Mouse (Mus musculus): ENCODE measurements around the gene Lhpp. TPM values are rescaled to one million over a fixed set of nuclear protein-coding genes. Genes with fewer than 3 reads are reported as not detected.

The Lhpp gene
- total and polyA plus RNA-seq, 2 experiments from 2014 or later: 22.9 to 40.1 TPM

GRCm38 (mm10) chr7:132646514-132646913 lies 36.1 kb downstream of the Lhpp start:
- Histone ChIP-seq H3K27me3 (ENCODE audit: control insufficient read depth, insufficient read depth, low read length) (no peaks in the 10 kb centered on the region), H3K27ac (ENCODE audit: low read depth) (no peak overlapping the region), H3K4me3 (ENCODE audit: low read depth, low read length) (no peak overlapping the region), H3K9ac (replicated peaks; ENCODE audit: low read depth, low read length) (no peak overlapping the region), H3K4me1 (ENCODE audit: control insufficient read depth, insufficient read depth) (no peaks in the 10 kb centered on the region), H3K4me2 (ENCODE audit: low read depth, low read length) (no peak overlapping the region), H3K36me3 (replicated peaks; ENCODE audit: control insufficient read depth, insufficient read depth, low read length) (no peaks in the 10 kb centered on the region), H3K9me3 (replicated peaks; ENCODE audit: control insufficient read depth, low read length) (no peaks in the 10 kb centered on the region)
- WGBS: 94% methylated on average over 1 of the region's 1 CpGs
- ATAC-seq (ENCODE audit: insufficient read depth, low read depth) (no peak), DNase-seq (ENCODE audit: low spot score) (no peak)
- TF ChIP-seq EP300 (IDR thresholded peaks at IDR 0.05; ENCODE audit: low read depth) (no peak), CTCF (IDR thresholded peaks at IDR 0.05; ENCODE audit: low read depth) (no peak)

- no peak for ATAC-seq (ENCODE audit: insufficient read depth, low read depth)
- peaks cover 10% of the 10 kb centered on the region; the same call in 1 of the 2 replicates for H3K4me1 ChIP-seq (ENCODE audit: control insufficient read depth, insufficient read depth)
- no peaks in the 10 kb centered on the region for H3K9me3 ChIP-seq (replicated peaks; ENCODE audit: control insufficient read depth, low read length)
- no peak for DNase-seq (ENCODE audit: low spot score)
- H3K4me3 ChIP-seq (ENCODE audit: low read depth, low read length): no peak overlapping the region
- H3K27me3 ChIP-seq (ENCODE audit: control insufficient read depth, insufficient read depth, low read length): no peaks in the 10 kb centered on the region
- TF ChIP-seq CTCF (IDR thresholded peaks at IDR 0.05; ENCODE audit: low read depth): no peak
- no peak for TF ChIP-seq EP300 (IDR thresholded peaks at IDR 0.05; ENCODE audit: low read depth)
- H3K4me2 ChIP-seq (ENCODE audit: low read depth, low read length): no peak overlapping the region
- WGBS: 70% methylated on average over 3 of the region's 3 CpGs
- no peak overlapping the region for H3K9ac ChIP-seq (replicated peaks; ENCODE audit: low read depth, low read length)
- no peaks in the 10 kb centered on the region for H3K36me3 ChIP-seq (replicated peaks; ENCODE audit: control insufficient read depth, insufficient read depth, low read length)
- no peak overlapping the region for H3K27ac ChIP-seq (ENCODE audit: low read depth)
Observed at GRCm38 (mm10) chr7:132654412-132654811, 44.0 kb downstream of the Lhpp start.

- Histone ChIP-seq H3K27ac (ENCODE audit: low read depth) (peak overlapping the region; percentile 65), H3K9me3 (replicated peaks; ENCODE audit: control insufficient read depth, low read length) (no peaks in the 10 kb centered on the region), H3K36me3 (replicated peaks; ENCODE audit: control insufficient read depth, insufficient read depth, low read length) (no peaks in the 10 kb centered on the region), H3K4me2 (ENCODE audit: low read depth, low read length) (no peak overlapping the region), H3K4me1 (ENCODE audit: control insufficient read depth, insufficient read depth) (peaks cover 20% of the 10 kb centered on the region), H3K27me3 (ENCODE audit: control insufficient read depth, insufficient read depth, low read length) (no peaks in the 10 kb centered on the region), H3K4me3 (ENCODE audit: low read depth, low read length) (no peak overlapping the region), H3K9ac (replicated peaks; ENCODE audit: low read depth, low read length) (no peak overlapping the region)
- DNase-seq (ENCODE audit: low spot score): peak; percentile 89
- ATAC-seq (ENCODE audit: insufficient read depth, low read depth): peak; percentile 66
- no peak for TF ChIP-seq EP300 (IDR thresholded peaks at IDR 0.05; ENCODE audit: low read depth)
- peak; percentile 95 for TF ChIP-seq CTCF (IDR thresholded peaks at IDR 0.05; ENCODE audit: low read depth)
- 18% methylated on average over 9 of the region's 9 CpGs for WGBS
Observed at GRCm38 (mm10) chr7:132656075-132656474, 45.6 kb downstream of the Lhpp start.

GRCm38 (mm10) chr7:132656548-132656947 lies 46.1 kb downstream of the Lhpp start:
- no peaks in the 10 kb centered on the region for H3K9me3 ChIP-seq (replicated peaks; ENCODE audit: control insufficient read depth, low read length)
- no peaks in the 10 kb centered on the region for H3K36me3 ChIP-seq (replicated peaks; ENCODE audit: control insufficient read depth, insufficient read depth, low read length)
- H3K4me3 ChIP-seq (ENCODE audit: low read depth, low read length): no peak overlapping the region
- ATAC-seq (ENCODE audit: insufficient read depth, low read depth): peak; percentile 73
- peak overlapping the region; percentile 65 for H3K27ac ChIP-seq (ENCODE audit: low read depth)
- TF ChIP-seq CTCF (IDR thresholded peaks at IDR 0.05; ENCODE audit: low read depth): peak; percentile 86
- TF ChIP-seq EP300 (IDR thresholded peaks at IDR 0.05; ENCODE audit: low read depth): no peak
- H3K27me3 ChIP-seq (ENCODE audit: control insufficient read depth, insufficient read depth, low read length): no peaks in the 10 kb centered on the region
- H3K9ac ChIP-seq (replicated peaks; ENCODE audit: low read depth, low read length): no peak overlapping the region
- peaks cover 24% of the 10 kb centered on the region for H3K4me1 ChIP-seq (ENCODE audit: control insufficient read depth, insufficient read depth)
- no peak overlapping the region for H3K4me2 ChIP-seq (ENCODE audit: low read depth, low read length)
- WGBS: 6% methylated on average over 3 of the region's 3 CpGs
- peak; percentile 64 for DNase-seq (ENCODE audit: low spot score)

GRCm38 (mm10) chr7:132657371-132658057 lies 47.1 kb downstream of the Lhpp start:
- Histone ChIP-seq H3K9me3 (replicated peaks; ENCODE audit: control insufficient read depth, low read length) (no peaks in the 10 kb centered on the region), H3K36me3 (replicated peaks; ENCODE audit: control insufficient read depth, insufficient read depth, low read length) (no peaks in the 10 kb centered on the region), H3K4me1 (ENCODE audit: control insufficient read depth, insufficient read depth) (peaks cover 26% of the 10 kb centered on the region), H3K9ac (replicated peaks; ENCODE audit: low read depth, low read length) (no peak overlapping the region), H3K4me2 (ENCODE audit: low read depth, low read length) (no peak overlapping the region), H3K4me3 (ENCODE audit: low read depth, low read length) (no peak overlapping the region), H3K27ac (ENCODE audit: low read depth) (peak overlapping the region; percentile 62), H3K27me3 (ENCODE audit: control insufficient read depth, insufficient read depth, low read length) (no peaks in the 10 kb centered on the region)
- DNase-seq (ENCODE audit: low spot score) (no peak), ATAC-seq (ENCODE audit: insufficient read depth, low read depth) (no peak)
- 62% methylated on average over 14 of the region's 14 CpGs for WGBS
- TF ChIP-seq CTCF (IDR thresholded peaks at IDR 0.05; ENCODE audit: low read depth): no peak
- no peak for TF ChIP-seq EP300 (IDR thresholded peaks at IDR 0.05; ENCODE audit: low read depth)

GRCm38 (mm10) chr7:132658058-132658450 lies 47.6 kb downstream of the Lhpp start:
- ATAC-seq (ENCODE audit: insufficient read depth, low read depth): no peak
- no peak for DNase-seq (ENCODE audit: low spot score)
- 14% methylated on average over 9 of the region's 9 CpGs for WGBS
- H3K4me3 ChIP-seq (ENCODE audit: low read depth, low read length): no peak overlapping the region
- H3K4me2 ChIP-seq (ENCODE audit: low read depth, low read length): no peak overlapping the region
- peaks cover 26% of the 10 kb centered on the region for H3K4me1 ChIP-seq (ENCODE audit: control insufficient read depth, insufficient read depth)
- no peaks in the 10 kb centered on the region for H3K36me3 ChIP-seq (replicated peaks; ENCODE audit: control insufficient read depth, insufficient read depth, low read length)
- no peaks in the 10 kb centered on the region for H3K9me3 ChIP-seq (replicated peaks; ENCODE audit: control insufficient read depth, low read length)
- no peaks in the 10 kb centered on the region for H3K27me3 ChIP-seq (ENCODE audit: control insufficient read depth, insufficient read depth, low read length)
- H3K9ac ChIP-seq (replicated peaks; ENCODE audit: low read depth, low read length): no peak overlapping the region
- H3K27ac ChIP-seq (ENCODE audit: low read depth): peak overlapping the region; percentile 62
- TF ChIP-seq CTCF (IDR thresholded peaks at IDR 0.05; ENCODE audit: low read depth) (no peak), EP300 (IDR thresholded peaks at IDR 0.05; ENCODE audit: low read depth) (no peak)
